Mouse (Mus musculus) hindbrain, postnatal 0 days (tissue): ENCODE measurements around the gene Irx3. TPM values are rescaled to one million over a fixed set of nuclear protein-coding genes. Genes with fewer than 3 reads are reported as not detected.

Experiments
- ATAC-seq: fragments of 200-750 bp; cut with Nextera tagmentation; 2 replicates; pipeline ENCODE4 v1.8.0; 2017; ENCODE audit warnings: mild to moderate bottlenecking, moderate TSS enrichment, moderate library complexity
- DNase-seq: peaks from one replicate; pipeline ENCODE4 v3.0.0-alpha.2; 2015; ENCODE audit warnings: low spot score
- H3K27ac ChIP-seq: fragments of 300-500 bp; sonication (generic); 2 replicates; pipeline ENCODE4 v1.5.1; 2014; ENCODE audit warnings: mild to moderate bottlenecking
- H3K27me3 ChIP-seq: fragments of 300-500 bp; sonication (generic); 2 replicates; pipeline ENCODE4 v1.6.1; 2014; ENCODE audit warnings: low read length, mixed read lengths; ENCODE audit not compliant: insufficient read depth
- H3K36me3 ChIP-seq: fragments of 300-500 bp; sonication (generic); 2 replicates; pipeline ENCODE4 v1.6.1; 2014; ENCODE audit warnings: low read length, mixed read lengths; ENCODE audit not compliant: insufficient read depth
- H3K4me1 ChIP-seq: fragments of 300-500 bp; sonication (generic); 2 replicates; pipeline ENCODE4 v1.6.1; 2014; ENCODE audit warnings: antibody characterized with exemption, low read length, mixed read lengths; ENCODE audit not compliant: insufficient read depth
- H3K4me2 ChIP-seq: fragments of 300-500 bp; sonication (generic); 2 replicates; pipeline ENCODE4 v1.6.1; 2014; ENCODE audit warnings: low read depth, mild to moderate bottlenecking, low read length, moderate library complexity, mixed read lengths
- H3K4me3 ChIP-seq: fragments of 300-500 bp; sonication (generic); 2 replicates; pipeline ENCODE4 v1.5.1; 2014; ENCODE audit warnings: low read length
- H3K9ac ChIP-seq: fragments of 300-500 bp; sonication (generic); replicated peaks from 2 replicates; pipeline ENCODE4 v1.6.1; 2014; ENCODE audit warnings: mild to moderate bottlenecking, low read length, moderate library complexity, mixed read lengths
- H3K9me3 ChIP-seq: fragments of 300-500 bp; sonication (generic); 2 replicates; pipeline ENCODE4 v1.6.1; 2016; ENCODE audit warnings: low read length, mixed read lengths
- CTCF ChIP-seq: IDR thresholded peaks from 2 replicates; pipeline ENCODE4 v1.5.1; 2016; ENCODE audit warnings: antibody characterized with exemption, control low read depth, low read depth
- WGBS: fragments of 180-500 bp; shearing (Covaris S2); extraction: QIAGEN DNeasy Blood & Tissue Kit; methylation state at CpG from one replicate; pipeline ENCODE4 v1.1.7; 2014; 5-methylcytosine and 5-hydroxymethylcytosine counted together
- polyA plus RNA-seq: library from polyadenylated mRNA; unstranded; fragments of >200 nt; fragmentation: Nextera tagmentation; extraction: Ambion mirVana; gene quantifications from 2 replicates; pipeline ENCODE4 v1.2.1, GENCODE M21; 2015
- total RNA-seq: library from RNA; depleted of rRNA; stranded (reverse); fragments of >200 nt; gene quantifications from 2 replicates; pipeline ENCODE4 v1.2.3, GENCODE M21; 2014

Gene Irx3
- total and polyA plus RNA-seq, 2 experiments from 2014 or later = 11.7 to 17.1 TPM

GRCm38 (mm10) chr8:91768857-91769256 lies 33.0 kb downstream of the Irx3 start:
- ATAC-seq (no peak), DNase-seq (no peak)
- Histone ChIP-seq H3K27me3 (no peaks in the 10 kb centered on the region), H3K9ac (no peak overlapping the region), H3K27ac (no peak overlapping the region), H3K36me3 (no peaks in the 10 kb centered on the region), H3K9me3 (no peaks in the 10 kb centered on the region), H3K4me2 (no peak overlapping the region), H3K4me3 (no peak overlapping the region), H3K4me1 (0 out of 2 replicates have a peak, but pooled peaks cover 7% of the 10 kb centered on the region)
- TF ChIP-seq CTCF = no peak
- WGBS = 78% methylated on average over 6 of the region's 6 CpGs

- Histone ChIP-seq H3K36me3 (no peaks in the 10 kb centered on the region), H3K4me3 (no peak overlapping the region), H3K27me3 (no peaks in the 10 kb centered on the region), H3K27ac (no peak overlapping the region; the same call in 1 of the 2 replicates), H3K4me1 (0 out of 2 replicates have a peak, but pooled peaks cover 7% of the 10 kb centered on the region), H3K9me3 (no peaks in the 10 kb centered on the region), H3K9ac (no peak overlapping the region), H3K4me2 (no peak overlapping the region)
- no peak for ATAC-seq
- no peak for TF ChIP-seq CTCF
- WGBS = 47% methylated on average over 8 of the region's 8 CpGs
- DNase-seq = no peak
Observed at GRCm38 (mm10) chr8:91765411-91766034, 36.3 kb downstream of the Irx3 start.

GRCm38 (mm10) chr8:91755566-91755965 lies 46.3 kb downstream of the Irx3 start:
- no peak for TF ChIP-seq CTCF
- no peaks in the 10 kb centered on the region for H3K36me3 ChIP-seq
- H3K9me3 ChIP-seq = no peaks in the 10 kb centered on the region
- no peak overlapping the region for H3K27ac ChIP-seq
- ATAC-seq = no peak
- no peaks in the 10 kb centered on the region for H3K27me3 ChIP-seq
- no peaks in the 10 kb centered on the region for H3K4me1 ChIP-seq
- no peak overlapping the region for H3K9ac ChIP-seq
- DNase-seq = no peak
- no peak overlapping the region for H3K4me2 ChIP-seq
- no peak overlapping the region for H3K4me3 ChIP-seq
- 79% methylated on average over 7 of the region's 7 CpGs for WGBS

DNA sequence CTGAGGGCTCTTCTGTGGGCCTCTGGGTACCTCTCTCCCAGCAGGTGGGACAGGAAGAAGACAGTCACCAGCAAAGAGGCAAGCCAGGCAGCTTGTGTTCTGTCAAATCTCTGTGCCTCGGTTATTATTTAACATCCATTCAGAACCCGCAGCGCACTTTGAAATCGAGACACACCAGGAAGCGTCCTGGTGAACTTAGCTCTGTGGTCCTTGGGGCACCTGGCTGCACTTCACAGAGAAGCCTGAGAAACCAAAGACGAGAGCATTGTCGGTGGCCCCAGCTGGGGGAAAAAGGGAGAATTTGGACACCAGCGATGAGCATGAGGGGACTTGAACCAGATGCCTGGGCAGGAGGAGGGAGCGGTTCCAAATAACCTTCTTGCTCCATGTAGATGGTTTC lies 46.8 kb downstream of the Irx3 start:
- WGBS = 89% methylated on average over 9 of the region's 9 CpGs
- H3K4me3 ChIP-seq = no peak overlapping the region
- DNase-seq = no peak
- H3K4me2 ChIP-seq = no peak overlapping the region
- H3K4me1 ChIP-seq = no peaks in the 10 kb centered on the region
- TF ChIP-seq CTCF = no peak
- H3K36me3 ChIP-seq = no peaks in the 10 kb centered on the region
- no peaks in the 10 kb centered on the region for H3K9me3 ChIP-seq
- H3K27ac ChIP-seq = no peak overlapping the region
- H3K9ac ChIP-seq = no peak overlapping the region
- ATAC-seq = no peak
- no peaks in the 10 kb centered on the region for H3K27me3 ChIP-seq

GRCm38 (mm10) chr8:91750794-91751125 lies 51.1 kb downstream of the Irx3 start:
- ATAC-seq (no peak), DNase-seq (no peak)
- Histone ChIP-seq H3K9me3 (no peaks in the 10 kb centered on the region), H3K9ac (no peak overlapping the region), H3K36me3 (no peaks in the 10 kb centered on the region), H3K27ac (no peak overlapping the region), H3K4me3 (no peak overlapping the region), H3K4me1 (peaks cover 4% of the 10 kb centered on the region; the same call in 1 of the 2 replicates), H3K4me2 (no peak overlapping the region), H3K27me3 (no peaks in the 10 kb centered on the region)
- no peak for TF ChIP-seq CTCF
- WGBS = 89% methylated on average over 7 of the region's 7 CpGs

GRCm38 (mm10) chr8:91750096-91750793 lies 51.6 kb downstream of the Irx3 start:
- no peak overlapping the region for H3K27ac ChIP-seq
- H3K4me3 ChIP-seq = no peak overlapping the region
- DNase-seq (no peak), ATAC-seq (no peak)
- no peak for TF ChIP-seq CTCF
- no peak overlapping the region for H3K9ac ChIP-seq
- H3K4me2 ChIP-seq = no peak overlapping the region
- peaks cover 4% of the 10 kb centered on the region; the same call in 1 of the 2 replicates for H3K4me1 ChIP-seq
- H3K36me3 ChIP-seq = no peaks in the 10 kb centered on the region
- no peaks in the 10 kb centered on the region for H3K9me3 ChIP-seq
- no peaks in the 10 kb centered on the region for H3K27me3 ChIP-seq
- WGBS = 70% methylated on average over 15 of the region's 15 CpGs

DNA sequence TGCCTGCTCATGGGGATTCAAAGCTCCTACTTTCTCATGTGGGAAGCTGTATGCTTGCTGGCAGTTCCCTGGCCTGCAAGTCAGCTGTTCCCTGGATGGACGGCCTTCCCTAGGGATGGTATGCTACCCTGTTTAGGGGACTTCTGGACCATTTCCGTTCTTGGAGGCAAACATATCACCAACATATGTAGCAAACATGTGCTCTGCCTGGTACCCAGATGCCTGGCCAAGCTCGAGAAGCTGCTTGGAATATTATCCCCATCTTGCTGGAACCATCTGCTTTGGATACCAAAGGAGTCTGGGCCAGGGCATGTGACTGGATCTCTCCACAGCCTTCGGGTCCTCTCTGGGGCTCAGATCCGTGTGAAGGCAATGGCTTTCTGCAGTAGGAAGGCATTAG lies 52.5 kb downstream of the Irx3 start:
- no peaks in the 10 kb centered on the region for H3K9me3 ChIP-seq
- H3K27ac ChIP-seq = no peak overlapping the region
- WGBS = 68% methylated on average over 5 of the region's 5 CpGs
- H3K9ac ChIP-seq = no peak overlapping the region
- DNase-seq = no peak
- no peaks in the 10 kb centered on the region for H3K36me3 ChIP-seq
- no peak overlapping the region for H3K4me2 ChIP-seq
- no peak for TF ChIP-seq CTCF
- H3K4me1 ChIP-seq = peaks cover 4% of the 10 kb centered on the region; the same call in 1 of the 2 replicates
- no peaks in the 10 kb centered on the region for H3K27me3 ChIP-seq
- no peak overlapping the region for H3K4me3 ChIP-seq
- no peak for ATAC-seq
